Mouse (Mus musculus): ENCODE results near the gene Camkv. TPM values are rescaled to one million over a fixed set of nuclear protein-coding genes. Genes with fewer than 3 reads are reported as not detected.

The Camkv gene
- total and polyA plus RNA-seq, 3 experiments, result not detected

- no peaks in the 10 kb centered on the region for H3K9me3 ChIP-seq (replicated peaks; ENCODE audit: low read length)
- dilution Hi-C loops (cut with MboI; ENCODE audit: extremely low pct_ligation_motif_present, extremely low pct_unique_long_range_greater_than_20kb, low sequenced_read_pairs), result no loop called here
- DNase-seq (ENCODE audit: extremely low read depth), result no peak
- peaks cover 63 to 95% of the 10 kb centered on the region in 2 experiments for H3K36me3 ChIP-seq (replicated peaks in 1 of 2; ENCODE audit: control insufficient read depth in 1 of 2, insufficient read depth in 1 of 2, low read length in 1 of 2)
- H3K4me3 ChIP-seq (replicated peaks in 1 of 3; ENCODE audit: low read depth in 2 of 3, low read length in 2 of 3, poor library complexity in 1 of 3), result no peak overlapping the region
- H3K4me1 ChIP-seq (ENCODE audit: control insufficient read depth in 1 of 2, insufficient read depth in 2 of 2), result peaks cover 0 to 5% of the 10 kb centered on the region in 2 experiments; a peak in 2 of 4 replicates
- H3K27me3 ChIP-seq (replicated peaks), result no peaks in the 10 kb centered on the region
- TF ChIP-seq MAZ (IDR thresholded peaks at IDR 0.05; ENCODE audit: low read depth, low read length) (no peak), ZNF384 (IDR thresholded peaks at IDR 0.05; ENCODE audit: low read depth, low read length) (no peak), BHLHE40 (IDR thresholded peaks at IDR 0.05; ENCODE audit: low read depth, low read length) (no peak), MAX (IDR thresholded peaks at IDR 0.05; ENCODE audit: low read length) (no peak), CTCF (conservative IDR thresholded peaks at IDR 0.05 in 1 of 2, IDR thresholded peaks at IDR 0.05 in 1 of 2; ENCODE audit: low read depth in 2 of 2, low read length in 2 of 2) (no peak), TBP (conservative IDR thresholded peaks at IDR 0.05; ENCODE audit: low read depth, low read length) (no peak), POLR2AphosphoS2 (IDR thresholded peaks at IDR 0.05; ENCODE audit: low read depth, low read length) (no peak), MXI1 (IDR thresholded peaks at IDR 0.05; ENCODE audit: low read depth, low read length) (no peak)
- no peaks in the 10 kb centered on the region for H3K79me2 ChIP-seq (replicated peaks; ENCODE audit: control insufficient read depth, extremely low read depth, insufficient read depth, poor library complexity, severe bottlenecking)
- no peak overlapping the region for H3K9ac ChIP-seq (ENCODE audit: insufficient read depth, low read depth)
- no peak overlapping the region for H3K27ac ChIP-seq (ENCODE audit: insufficient read depth, low read depth)
- no peak overlapping the region for H3K4me2 ChIP-seq (ENCODE audit: insufficient read depth, low read depth, poor library complexity, severe bottlenecking)
- in situ Hi-C loops (cut with MboI; ENCODE audit: low pct_ligation_motif_present, low pct_unique_long_range_greater_than_20kb, low sequenced_read_pairs), result loop anchor here (5.0 kb wide), 1 partner anchor 90 kb away; no protein-coding TSS in a partner anchor
Observed at GRCm38 (mm10) chr9:107967437-107967836, 32.0 kb downstream of the Camkv start.

GRCm38 (mm10) chr9:107968531-107968930, 33.1 kb downstream of the Camkv start:
- no peaks in the 10 kb centered on the region for H3K79me2 ChIP-seq (replicated peaks; ENCODE audit: control insufficient read depth, extremely low read depth, insufficient read depth, poor library complexity, severe bottlenecking)
- H3K27ac ChIP-seq (ENCODE audit: insufficient read depth, low read depth), result no peak overlapping the region
- H3K4me3 ChIP-seq (replicated peaks in 1 of 3; ENCODE audit: low read depth in 2 of 3, low read length in 2 of 3, poor library complexity in 1 of 3), result no peak overlapping the region
- no peak overlapping the region for H3K9ac ChIP-seq (ENCODE audit: insufficient read depth, low read depth)
- DNase-seq (ENCODE audit: extremely low read depth), result no peak
- H3K4me2 ChIP-seq (ENCODE audit: insufficient read depth, low read depth, poor library complexity, severe bottlenecking), result no peak overlapping the region
- peaks cover 0 to 4% of the 10 kb centered on the region in 2 experiments; a peak in 2 of 4 replicates for H3K4me1 ChIP-seq (ENCODE audit: control insufficient read depth in 1 of 2, insufficient read depth in 2 of 2)
- peaks cover 59 to 95% of the 10 kb centered on the region in 2 experiments for H3K36me3 ChIP-seq (replicated peaks in 1 of 2; ENCODE audit: control insufficient read depth in 1 of 2, insufficient read depth in 1 of 2, low read length in 1 of 2)
- TF ChIP-seq ZC3H11A (IDR thresholded peaks at IDR 0.05; ENCODE audit: low read depth, low read length), result no peak
- TF ChIP-seq EP300 (IDR thresholded peaks at IDR 0.05; ENCODE audit: low read length), result no peak
- TF ChIP-seq GABPA (IDR thresholded peaks at IDR 0.05; ENCODE audit: insufficient replicate concordance, low read depth, low read length), result no peak
- TF ChIP-seq ELF1 (IDR thresholded peaks at IDR 0.05; ENCODE audit: low read depth, low read length), result no peak
- no peak for TF ChIP-seq IRF4 (IDR thresholded peaks at IDR 0.05; ENCODE audit: low read depth, low read length)
- no peak for TF ChIP-seq TCF12 (IDR thresholded peaks at IDR 0.05; ENCODE audit: low read depth, low read length)
- no peak for TF ChIP-seq USF2 (conservative IDR thresholded peaks at IDR 0.05; ENCODE audit: low read depth, low read length)
- no peak for TF ChIP-seq RCOR1 (conservative IDR thresholded peaks at IDR 0.05; ENCODE audit: low read depth, low read length)
- TF ChIP-seq MYC (IDR thresholded peaks at IDR 0.05; ENCODE audit: low read depth, low read length), result no peak
- TF ChIP-seq UBTF (IDR thresholded peaks at IDR 0.05; ENCODE audit: low read depth, low read length), result no peak
- TF ChIP-seq HCFC1 (IDR thresholded peaks at IDR 0.05; ENCODE audit: low read depth, low read length), result no peak
- no peak for TF ChIP-seq TBP (conservative IDR thresholded peaks at IDR 0.05; ENCODE audit: low read depth, low read length)
- no peak for TF ChIP-seq USF1 (IDR thresholded peaks at IDR 0.05; ENCODE audit: low read depth, low read length)
- TF ChIP-seq NRF1 (IDR thresholded peaks at IDR 0.05; ENCODE audit: low read depth, low read length), result no peak
- no peak for TF ChIP-seq POLR2AphosphoS2 (IDR thresholded peaks at IDR 0.05; ENCODE audit: low read depth, low read length)
- no peak for TF ChIP-seq BHLHE40 (IDR thresholded peaks at IDR 0.05; ENCODE audit: low read depth, low read length)
- TF ChIP-seq MAX (IDR thresholded peaks at IDR 0.05; ENCODE audit: low read length), result no peak
- H3K27me3 ChIP-seq (replicated peaks), result no peaks in the 10 kb centered on the region
- in situ Hi-C loops (cut with MboI; ENCODE audit: low pct_ligation_motif_present, low pct_unique_long_range_greater_than_20kb, low sequenced_read_pairs), result loop anchor here (5.0 kb wide), 1 partner anchor 89 kb away; no protein-coding TSS in a partner anchor
- dilution Hi-C loops (cut with MboI; ENCODE audit: extremely low pct_ligation_motif_present, extremely low pct_unique_long_range_greater_than_20kb, low sequenced_read_pairs), result no loop called here
- H3K9me3 ChIP-seq (replicated peaks; ENCODE audit: low read length), result no peaks in the 10 kb centered on the region

Measured in CH12.LX (cell line).